Mouse (Mus musculus) midbrain, embryonic 12.5 days (tissue): ENCODE results near the gene Dph1. TPM values are rescaled to one million over a fixed set of nuclear protein-coding genes. Genes with fewer than 3 reads are reported as not detected.
"Not testable (repeated sequence)": the region's sequence is repeated elsewhere in the genome, so short reads cannot be mapped to it uniquely, and the experiment has no call there.

Experiments used
- ATAC-seq: fragments of 200-750 bp; cut with Nextera tagmentation; 2 replicates; pipeline ENCODE4 v1.8.0; 2017; ENCODE audit warnings: low read depth, moderate TSS enrichment, moderate library complexity; ENCODE audit not compliant: low FRiP score
- H3K27ac ChIP-seq: fragments of 300-500 bp; sonication (generic); replicated peaks from 2 replicates; pipeline ENCODE4 v1.5.1; 2016; ENCODE audit warnings: mild to moderate bottlenecking
- H3K27me3 ChIP-seq: fragments of 300-500 bp; sonication (generic); 2 replicates; pipeline ENCODE4 v1.6.1; 2016; ENCODE audit warnings: mild to moderate bottlenecking
- H3K36me3 ChIP-seq: fragments of 300-500 bp; sonication (generic); 2 replicates; pipeline ENCODE4 v1.6.1; 2016
- H3K4me1 ChIP-seq: fragments of 300-500 bp; sonication (generic); 2 replicates; pipeline ENCODE4 v1.6.1; 2016
- H3K4me2 ChIP-seq: fragments of 300-500 bp; sonication (generic); replicated peaks from 2 replicates; pipeline ENCODE4 v1.6.1; 2016; ENCODE audit warnings: mild to moderate bottlenecking, moderate library complexity
- H3K4me3 ChIP-seq: fragments of 300-500 bp; sonication (generic); 2 replicates; pipeline ENCODE4 v1.5.1; 2016; ENCODE audit warnings: mild to moderate bottlenecking
- H3K9ac ChIP-seq: fragments of 300-500 bp; sonication (generic); replicated peaks from 2 replicates; pipeline ENCODE4 v1.6.1; 2016; ENCODE audit warnings: mild to moderate bottlenecking, moderate library complexity
- H3K9me3 ChIP-seq: fragments of 300-500 bp; sonication (generic); 2 replicates; pipeline ENCODE4 v1.6.1; 2016; ENCODE audit warnings: mild to moderate bottlenecking
- WGBS: fragments of 180-500 bp; shearing (Covaris S2); methylation state at CpG from one replicate; pipeline ENCODE4 v1.1.7; 2016; 5-methylcytosine and 5-hydroxymethylcytosine counted together
- polyA plus RNA-seq: library from polyadenylated mRNA; unstranded; fragments of >200 nt; fragmentation: Nextera tagmentation; extraction: Ambion mirVana; gene quantifications from 2 replicates; pipeline ENCODE4 v1.2.1, GENCODE M21; 2016

Dph1 gene
- polyA plus RNA-seq, 1 experiment from 2014 or later, result 17.6 TPM

GRCm38 (mm10) chr11:75189713-75190370 lies 1.2 kb downstream of the Dph1 start:
- ATAC-seq, result peak; percentile 1; the same call in 1 of the 2 replicates
- peaks cover 41% of the 10 kb centered on the region for H3K27me3 ChIP-seq
- peak overlapping the region; percentile 74 for H3K4me3 ChIP-seq
- H3K9me3 ChIP-seq, result no peaks in the 10 kb centered on the region
- peak overlapping the region; percentile 80 for H3K4me2 ChIP-seq
- peak overlapping the region; percentile 54 for H3K9ac ChIP-seq
- H3K4me1 ChIP-seq, result peaks cover 39% of the 10 kb centered on the region
- H3K27ac ChIP-seq, result no peak overlapping the region
- no peaks in the 10 kb centered on the region for H3K36me3 ChIP-seq
- WGBS, result under 1% methylated on average over 22 of the region's 22 CpGs

GRCm38 (mm10) chr11:75184986-75185385 lies 6.1 kb downstream of the Dph1 start:
- H3K9ac ChIP-seq, result peak overlapping the region; percentile 41; the same call in 1 of the 2 replicates
- 0 out of 2 replicates have a peak, but pooled peaks have one; percentile 23 for ATAC-seq
- 50% methylated on average over 1 of the region's 2 CpGs for whole genome bisulfite sequencing
- 0 out of 2 replicates have a peak overlapping the region, but pooled peaks have one; percentile 42 for H3K27ac ChIP-seq
- H3K4me3 ChIP-seq, result no peak overlapping the region
- H3K36me3 ChIP-seq, result peaks cover 14% of the 10 kb centered on the region
- peaks cover 12% of the 10 kb centered on the region for H3K4me1 ChIP-seq
- no peak overlapping the region for H3K4me2 ChIP-seq
- H3K9me3 ChIP-seq, result no peaks in the 10 kb centered on the region
- no peaks in the 10 kb centered on the region for H3K27me3 ChIP-seq

GRCm38 (mm10) chr11:75184573-75184972 lies 6.5 kb downstream of the Dph1 start:
- no peak for ATAC-seq
- Histone ChIP-seq H3K4me2 (no peak overlapping the region), H3K27me3 (no peaks in the 10 kb centered on the region), H3K27ac (0 out of 2 replicates have a peak overlapping the region, but pooled peaks have one; percentile 42), H3K36me3 (peaks cover 14% of the 10 kb centered on the region), H3K9me3 (no peaks in the 10 kb centered on the region), H3K4me3 (no peak overlapping the region), H3K9ac (peak overlapping the region; percentile 41; the same call in 1 of the 2 replicates), H3K4me1 (peaks cover 11% of the 10 kb centered on the region)
- 80% methylated on average over 5 of the region's 5 CpGs for WGBS

GRCm38 (mm10) chr11:75183917-75184570 lies 7.0 kb downstream of the Dph1 start:
- Histone ChIP-seq H3K36me3 (peaks cover 14% of the 10 kb centered on the region), H3K27ac (no peak overlapping the region), H3K9ac (no peak overlapping the region), H3K4me3 (no peak overlapping the region), H3K4me2 (no peak overlapping the region), H3K4me1 (peaks cover 10% of the 10 kb centered on the region), H3K9me3 (no peaks in the 10 kb centered on the region), H3K27me3 (no peaks in the 10 kb centered on the region)
- 81% methylated on average over 2 of the region's 2 CpGs for WGBS
- ATAC-seq, result no peak

GRCm38 (mm10) chr11:75178672-75179208 lies 12.3 kb downstream of the Dph1 start, which contains the start of gene Ovca2:
Ovca2 (minus strand) TSS chr11:75178835.
- under 1% methylated on average over 33 of the region's 33 CpGs for WGBS
- H3K9ac ChIP-seq, result peak within 1 kb of the TSS; percentile 79
- peaks cover 29% of the 10 kb centered on the region for H3K36me3 ChIP-seq
- H3K4me1 ChIP-seq, result peaks cover 24% of the 10 kb centered on the region
- peak within 1 kb of the TSS; percentile 97 for H3K4me2 ChIP-seq
- H3K27ac ChIP-seq, result peak within 1 kb of the TSS; percentile 79
- ATAC-seq, result peak; percentile 96
- no peaks in the 10 kb centered on the region for H3K9me3 ChIP-seq
- peaks cover 14% of the 10 kb centered on the region for H3K27me3 ChIP-seq
- H3K4me3 ChIP-seq, result peak within 1 kb of the TSS; percentile 71

GRCm38 (mm10) chr11:75178011-75178410 lies 13.0 kb downstream of the Dph1 start:
- H3K27ac ChIP-seq, result peak overlapping the region; percentile 79
- H3K4me3 ChIP-seq, result peak overlapping the region; percentile 71
- H3K9me3 ChIP-seq, result no peaks in the 10 kb centered on the region
- peak overlapping the region; percentile 79 for H3K9ac ChIP-seq
- H3K4me1 ChIP-seq, result peaks cover 30% of the 10 kb centered on the region
- 55% methylated on average over 12 of the region's 12 CpGs for WGBS
- H3K27me3 ChIP-seq, result peaks cover 21% of the 10 kb centered on the region
- H3K4me2 ChIP-seq, result peak overlapping the region; percentile 97
- no peak for ATAC-seq
- peaks cover 24% of the 10 kb centered on the region for H3K36me3 ChIP-seq

- peaks cover 56% of the 10 kb centered on the region for H3K4me1 ChIP-seq
- H3K9ac ChIP-seq, ATAC-seq, H3K4me3 ChIP-seq, H3K27ac ChIP-seq, H3K9me3 ChIP-seq, H3K4me2 ChIP-seq: not testable (repeated sequence)
- peaks cover 15% of the 10 kb centered on the region for H3K36me3 ChIP-seq
- WGBS, result 78% methylated on average over 6 of the region's 6 CpGs
- H3K27me3 ChIP-seq, result peaks cover 56% of the 10 kb centered on the region
Observed at GRCm38 (mm10) chr11:75174574-75174973, 16.5 kb downstream of the Dph1 start.

GRCm38 (mm10) chr11:75173799-75174165 lies 17.3 kb downstream of the Dph1 start:
- Histone ChIP-seq H3K27ac (0 out of 2 replicates have a peak overlapping the region, but pooled peaks have one; percentile 60), H3K36me3 (peaks cover 15% of the 10 kb centered on the region), H3K4me1 (peaks cover 57% of the 10 kb centered on the region), H3K27me3 (peaks cover 64% of the 10 kb centered on the region), H3K9me3 (no peaks in the 10 kb centered on the region), H3K4me3 (peak overlapping the region; percentile 68), H3K9ac (peak overlapping the region; percentile 57; the same call in 1 of the 2 replicates), H3K4me2 (peak overlapping the region; percentile 73)
- ATAC-seq, result no peak
- WGBS, result 4% methylated on average over 15 of the region's 15 CpGs

GRCm38 (mm10) chr11:75173095-75173798 lies 17.8 kb downstream of the Dph1 start:
- peak; percentile 70 for ATAC-seq
- H3K9ac ChIP-seq, result peak overlapping the region; percentile 57
- 1% methylated on average over 71 of the region's 71 CpGs for WGBS
- H3K4me1 ChIP-seq, result peaks cover 62% of the 10 kb centered on the region
- H3K36me3 ChIP-seq, result peaks cover 15% of the 10 kb centered on the region
- H3K27ac ChIP-seq, result peak overlapping the region; percentile 60
- H3K4me2 ChIP-seq, result peak overlapping the region; percentile 73
- peak overlapping the region; percentile 68 for H3K4me3 ChIP-seq
- H3K9me3 ChIP-seq, result no peaks in the 10 kb centered on the region
- peaks cover 69% of the 10 kb centered on the region for H3K27me3 ChIP-seq

- Histone ChIP-seq H3K9me3 (no peaks in the 10 kb centered on the region), H3K27me3 (peaks cover 77% of the 10 kb centered on the region), H3K4me1 (peaks cover 62% of the 10 kb centered on the region), H3K4me2 (peak overlapping the region; percentile 73), H3K27ac (no peak overlapping the region), H3K36me3 (peaks cover 12% of the 10 kb centered on the region), H3K4me3 (peak overlapping the region; percentile 68), H3K9ac (no peak overlapping the region; the same call in 1 of the 2 replicates)
- WGBS, result under 1% methylated on average over 74 of the region's 75 CpGs
- ATAC-seq, result no peak
Observed at GRCm38 (mm10) chr11:75172151-75173094, 18.6 kb downstream of the Dph1 start.
